Mouse (Mus musculus): Measurements from ENCODE around the gene Ehd1. TPM values are rescaled to one million over a fixed set of nuclear protein-coding genes. Genes with fewer than 3 reads are reported as not detected.

Ehd1 gene
- polyA plus RNA-seq, 1 experiment, result 433 TPM

GRCm38 (mm10) chr19:6281122-6282020, 4.8 kb downstream of the Ehd1 start:
- Histone ChIP-seq H3ac (ENCODE audit: control insufficient read depth, insufficient read length) (no peak overlapping the region), H3K4me3 (no peak overlapping the region), H3K36me3 (ENCODE audit: control insufficient read depth, insufficient read depth) (peaks cover 47% of the 10 kb centered on the region), H3K4me2 (ENCODE audit: low read depth) (no peak overlapping the region), H3K79me2 (ENCODE audit: control insufficient read depth, insufficient read depth) (peaks cover 86% of the 10 kb centered on the region), H3K27me3 (ENCODE audit: control insufficient read depth, insufficient read depth, insufficient read length) (no peaks in the 10 kb centered on the region)
- TF ChIP-seq CEBPB (IDR thresholded peaks at IDR 0.05; ENCODE audit: insufficient read depth, poor library complexity, severe bottlenecking) (no peak), TCF12 (IDR thresholded peaks at IDR 0.05; ENCODE audit: insufficient read depth, poor library complexity, severe bottlenecking) (no peak), MAX (IDR thresholded peaks at IDR 0.05; ENCODE audit: low read depth) (no peak), REST (IDR thresholded peaks at IDR 0.05; ENCODE audit: insufficient read depth, insufficient read length) (no peak), SRF (IDR thresholded peaks at IDR 0.05; ENCODE audit: control insufficient read depth, insufficient read length, low read depth) (no peak), E2F4 (IDR thresholded peaks at IDR 0.05; ENCODE audit: insufficient read depth) (no peak), TCF3 (IDR thresholded peaks at IDR 0.05; ENCODE audit: insufficient read length, low read depth) (no peak), MYOD1 (IDR thresholded peaks at IDR 0.05; ENCODE audit: control insufficient read depth in 1 of 3, insufficient read length in 2 of 3, low read depth in 2 of 3) (no peak), POLR2A (IDR thresholded peaks at IDR 0.05; ENCODE audit: insufficient read length, low read depth) (no peak), POLR2AphosphoS2 (IDR thresholded peaks at IDR 0.05; ENCODE audit: insufficient read length, low read depth) (no peak), USF1 (IDR thresholded peaks at IDR 0.05; ENCODE audit: low read depth) (no peak), MYOG (IDR thresholded peaks at IDR 0.05; ENCODE audit: control insufficient read depth in 1 of 3, insufficient read depth in 1 of 3, insufficient read length in 2 of 3, low read depth in 2 of 3) (no peak)

- peaks cover 89% of the 10 kb centered on the region for H3K79me2 ChIP-seq (ENCODE audit: control insufficient read depth, insufficient read depth)
- H3K27me3 ChIP-seq (ENCODE audit: control insufficient read depth, insufficient read depth, insufficient read length), result no peaks in the 10 kb centered on the region
- H3K36me3 ChIP-seq (ENCODE audit: control insufficient read depth, insufficient read depth), result peaks cover 47% of the 10 kb centered on the region
- H3ac ChIP-seq (ENCODE audit: control insufficient read depth, insufficient read length), result no peak overlapping the region
- no peak overlapping the region for H3K4me2 ChIP-seq (ENCODE audit: low read depth)
- H3K4me3 ChIP-seq, result no peak overlapping the region
- TF ChIP-seq USF1 (IDR thresholded peaks at IDR 0.05; ENCODE audit: low read depth) (no peak), CEBPB (IDR thresholded peaks at IDR 0.05; ENCODE audit: insufficient read depth, poor library complexity, severe bottlenecking) (no peak), MYOG (IDR thresholded peaks at IDR 0.05; ENCODE audit: control insufficient read depth in 1 of 3, insufficient read depth in 1 of 3, insufficient read length in 2 of 3, low read depth in 2 of 3) (no peak), E2F4 (IDR thresholded peaks at IDR 0.05; ENCODE audit: insufficient read depth) (no peak), TCF3 (IDR thresholded peaks at IDR 0.05; ENCODE audit: insufficient read length, low read depth) (no peak), POLR2AphosphoS2 (IDR thresholded peaks at IDR 0.05; ENCODE audit: insufficient read length, low read depth) (no peak), POLR2A (IDR thresholded peaks at IDR 0.05; ENCODE audit: insufficient read length, low read depth) (no peak), MAX (IDR thresholded peaks at IDR 0.05; ENCODE audit: low read depth) (no peak), MYOD1 (IDR thresholded peaks at IDR 0.05; ENCODE audit: control insufficient read depth in 1 of 3, insufficient read length in 2 of 3, low read depth in 2 of 3) (no peak)
Observed at GRCm38 (mm10) chr19:6283001-6283400, 6.5 kb downstream of the Ehd1 start.

GRCm38 (mm10) chr19:6284502-6284901, 8.0 kb downstream of the Ehd1 start:
- peaks cover 92% of the 10 kb centered on the region for H3K79me2 ChIP-seq (ENCODE audit: control insufficient read depth, insufficient read depth)
- H3K27me3 ChIP-seq (ENCODE audit: control insufficient read depth, insufficient read depth, insufficient read length), result no peaks in the 10 kb centered on the region
- TF ChIP-seq USF1 (IDR thresholded peaks at IDR 0.05; ENCODE audit: low read depth), result no peak
- peaks cover 42% of the 10 kb centered on the region for H3K36me3 ChIP-seq (ENCODE audit: control insufficient read depth, insufficient read depth)
- no peak overlapping the region for H3K4me3 ChIP-seq
- no peak overlapping the region for H3ac ChIP-seq (ENCODE audit: control insufficient read depth, insufficient read length)
- no peak overlapping the region for H3K4me2 ChIP-seq (ENCODE audit: low read depth)

GRCm38 (mm10) chr19:6285226-6285625, 8.7 kb downstream of the Ehd1 start:
- H3K36me3 ChIP-seq (ENCODE audit: control insufficient read depth, insufficient read depth), result peaks cover 48% of the 10 kb centered on the region

More at GRCm38 (mm10) chr19:6285226-6285625, 8.7 kb downstream of the Ehd1 start:
- Histone ChIP-seq H3K27me3 (ENCODE audit: control insufficient read depth, insufficient read depth, insufficient read length) (no peaks in the 10 kb centered on the region), H3K79me2 (ENCODE audit: control insufficient read depth, insufficient read depth) (peaks cover 92% of the 10 kb centered on the region), H3ac (ENCODE audit: control insufficient read depth, insufficient read length) (no peak overlapping the region), H3K4me2 (ENCODE audit: low read depth) (no peak overlapping the region), H3K4me3 (no peak overlapping the region)
- TF ChIP-seq MAX (IDR thresholded peaks at IDR 0.05; ENCODE audit: low read depth) (no peak), POLR2A (IDR thresholded peaks at IDR 0.05; ENCODE audit: insufficient read length, low read depth) (no peak), E2F4 (IDR thresholded peaks at IDR 0.05; ENCODE audit: insufficient read depth) (no peak), SRF (IDR thresholded peaks at IDR 0.05; ENCODE audit: control insufficient read depth, insufficient read length, low read depth) (no peak), POLR2AphosphoS2 (IDR thresholded peaks at IDR 0.05; ENCODE audit: insufficient read length, low read depth) (no peak), TCF12 (IDR thresholded peaks at IDR 0.05; ENCODE audit: insufficient read depth, poor library complexity, severe bottlenecking) (no peak), MYOG (IDR thresholded peaks at IDR 0.05; ENCODE audit: control insufficient read depth in 1 of 3, insufficient read depth in 1 of 3, insufficient read length in 2 of 3, low read depth in 2 of 3) (no peak), CEBPB (IDR thresholded peaks at IDR 0.05; ENCODE audit: insufficient read depth, poor library complexity, severe bottlenecking) (no peak), USF1 (IDR thresholded peaks at IDR 0.05; ENCODE audit: low read depth) (no peak), MYOD1 (IDR thresholded peaks at IDR 0.05; ENCODE audit: control insufficient read depth in 1 of 3, insufficient read length in 2 of 3, low read depth in 2 of 3) (no peak), TCF3 (IDR thresholded peaks at IDR 0.05; ENCODE audit: insufficient read length, low read depth) (no peak), REST (IDR thresholded peaks at IDR 0.05; ENCODE audit: insufficient read depth, insufficient read length) (no peak)

Measured in myocyte (in vitro differentiated cells).